Mouse (Mus musculus) MN1 (cell line): ENCODE measurements at regions not wholly inside any gene's neighbourhood (a gene's known extent, or its start where the extent isn't known, plus 50 kb on each side); places are given as distances from the start of the nearest gene placed in this dataset.

ENCODE experiments used
- DNase-seq: peaks from one replicate; pipeline ENCODE4 v3.0.0-alpha.2; 2016; ENCODE audit warnings: low spot score

GRCm38 (mm10) chr1:69212896-69213500 lies 105.1 kb upstream of the Erbb4 start:
- no peak for DNase-seq

- DNase-seq: no peak
These were observed 94.9 kb upstream of the Erbb4 start for GRCm38 (mm10) chr1:69202745-69203144.

- no peak for DNase-seq
These were observed 57.3 kb upstream of the Erbb4 start for GRCm38 (mm10) chr1:69165202-69165601.
